Mouse (Mus musculus): ENCODE measurements around the gene Ednra. TPM values are rescaled to one million over a fixed set of nuclear protein-coding genes. Genes with fewer than 3 reads are reported as not detected.

Gene Ednra
- polyA plus RNA-seq, 1 experiment from 2014 or later: 36.4 TPM

DNA sequence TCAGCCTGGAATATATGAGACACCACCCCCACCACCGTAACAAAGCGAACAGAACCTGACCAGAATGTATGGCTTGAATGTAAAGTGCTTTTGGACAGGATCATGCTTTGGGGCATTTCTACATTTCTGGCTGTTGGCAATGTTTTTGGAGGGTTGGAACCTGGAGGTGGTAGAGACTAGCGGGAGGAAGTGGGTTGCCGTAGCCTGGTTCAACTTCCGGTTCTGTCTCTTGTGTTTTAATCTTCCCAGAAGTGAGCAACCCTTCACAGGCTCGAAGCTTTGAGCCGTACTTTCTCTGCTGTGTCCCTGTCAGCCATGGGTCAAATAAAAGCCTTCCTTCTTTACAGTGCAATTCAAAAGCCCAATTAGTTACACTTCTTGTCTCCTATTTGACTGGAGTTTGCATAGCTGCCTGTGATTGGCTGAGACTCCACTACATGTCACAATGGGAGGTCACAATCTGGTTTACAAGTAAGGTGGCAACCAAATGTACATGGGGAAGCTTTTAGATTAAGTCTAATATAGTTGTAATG lies 100.5 kb downstream of the Ednra start:
- no peak overlapping the region for H3K27ac ChIP-seq (replicated peaks)
- WGBS: 81% methylated on average over 7 of the region's 7 CpGs
- no peak for DNase-seq (ENCODE audit: low spot score)
- no peaks in the 10 kb centered on the region for H3K9me3 ChIP-seq
- H3K27me3 ChIP-seq (replicated peaks; ENCODE audit: low read depth, poor library complexity, severe bottlenecking): no peaks in the 10 kb centered on the region
- H3K36me3 ChIP-seq (replicated peaks): no peaks in the 10 kb centered on the region
- no peak overlapping the region for H3K4me3 ChIP-seq
- H3K4me1 ChIP-seq: 0 out of 2 replicates have a peak, but pooled peaks cover 3% of the 10 kb centered on the region

GRCm38 (mm10) chr8:77617916-77618315 lies 106.3 kb downstream of the Ednra start:
- Histone ChIP-seq H3K27ac (replicated peaks) (no peak overlapping the region), H3K9me3 (no peaks in the 10 kb centered on the region), H3K4me1 (no peaks in the 10 kb centered on the region), H3K4me3 (no peak overlapping the region), H3K36me3 (replicated peaks) (no peaks in the 10 kb centered on the region), H3K27me3 (replicated peaks; ENCODE audit: low read depth, poor library complexity, severe bottlenecking) (no peaks in the 10 kb centered on the region)
- no peak for DNase-seq (ENCODE audit: low spot score)
- 66% methylated on average over 2 of the region's 2 CpGs for WGBS

Other genes starting within 250 kb of the Ednra start
- gene Arhgap10, start 206.5 kb downstream of the Ednra start, polyA plus RNA-seq (2016; fragmentation: Nextera tagmentation; extraction: Ambion mirVana): 25.5 and 26.1 TPM in 2 replicates
- 19.9 and 21.6 TPM in 2 replicates for gene Prmt9, start 175.1 kb downstream of the Ednra start, polyA plus RNA-seq (2016; fragmentation: Nextera tagmentation; extraction: Ambion mirVana)
- 44.6 and 48.8 TPM in 2 replicates for gene Tmem184c, start 113.8 kb downstream of the Ednra start, polyA plus RNA-seq (2016; fragmentation: Nextera tagmentation; extraction: Ambion mirVana)